Comparison of ENCODE assay signal across 9 mouse cellular contexts in genomic region chrX:95359053-95359452, GRCm38 (mm10).
DNase-seq lines count a peak whose midpoint lies in the region; ATAC-seq and TF ChIP-seq lines count a peak whose summit lies in the region.
"Had no signal": no experiment of that assay in that cellular context is flagged by ENCODE, and none has a peak within 500 bp of the region (broad histone marks: within the 10 kb centered on the region; RNA-seq: fewer than 3 reads in every experiment).

No protein-coding gene starts in this region.

- no peaks in the 10 kb centered on the region for H3K36me3 ChIP-seq in liver, postnatal 0 days (replicated peaks; ENCODE audit: insufficient read depth, low read length)
- no peaks in the 10 kb centered on the region for H3K36me3 ChIP-seq in liver, embryonic 12.5 days
- H3K36me3 ChIP-seq in stomach, postnatal 0 days (ENCODE audit: control insufficient read depth, insufficient read depth, low read length) = no peaks in the 10 kb centered on the region
- H3K36me3 ChIP-seq: limb, embryonic 15.5 days had no signal

- H3K27me3 ChIP-seq in liver, postnatal 0 days (ENCODE audit: insufficient read depth, low read length) = no peaks in the 10 kb centered on the region
- no peaks in the 10 kb centered on the region for H3K27me3 ChIP-seq in liver, embryonic 12.5 days (replicated peaks)
- H3K27me3 ChIP-seq in stomach, postnatal 0 days (ENCODE audit: control insufficient read depth, insufficient read depth, low read length) = no peaks in the 10 kb centered on the region
- H3K27me3 ChIP-seq: limb, embryonic 15.5 days had no signal

- no peaks in the 10 kb centered on the region for H3K4me1 ChIP-seq in liver, postnatal 0 days (ENCODE audit: insufficient read depth)
- H3K4me1 ChIP-seq in liver, embryonic 12.5 days = no peaks in the 10 kb centered on the region
- H3K4me1 ChIP-seq in stomach, postnatal 0 days (replicated peaks; ENCODE audit: control insufficient read depth, insufficient read depth) = no peaks in the 10 kb centered on the region
- H3K4me1 ChIP-seq: limb, embryonic 15.5 days had no signal

- H3K27ac ChIP-seq in liver, postnatal 0 days (ENCODE audit: low read depth) = no peak overlapping the region
- no peak overlapping the region for H3K27ac ChIP-seq in liver, embryonic 12.5 days
- no peak overlapping the region for H3K27ac ChIP-seq in stomach, postnatal 0 days (replicated peaks)
- H3K27ac ChIP-seq: limb, embryonic 15.5 days had no signal

- no peak for ATAC-seq in cerebellum, adult (ENCODE audit: insufficient number of reproducible peaks, low FRiP score, low TSS enrichment)
- no peak for ATAC-seq in liver, postnatal 0 days
- ATAC-seq in liver, embryonic 12.5 days = no peak
- no peak for ATAC-seq in stomach, postnatal 0 days (ENCODE audit: low FRiP score, low TSS enrichment)
- no peak for ATAC-seq in activated CD4-positive, CD25-positive, alpha-beta regulatory T cell, adult 4 months

- peak; percentile 56 for TF ChIP-seq CTCF in liver, postnatal 0 days (IDR thresholded peaks at IDR 0.05; ENCODE audit: low read depth)
- TF ChIP-seq CTCF in stomach, postnatal 0 days (IDR thresholded peaks at IDR 0.05; ENCODE audit: low read depth) = peak; percentile 73

- WGBS in liver, postnatal 0 days (ENCODE audit: insufficient replicate concordance) = 17% methylated on average over 3 of the region's 3 CpGs
- WGBS in liver, embryonic 12.5 days (ENCODE audit: insufficient replicate concordance) = 11% methylated on average over 3 of the region's 3 CpGs
- WGBS in stomach, postnatal 0 days = 19% methylated on average over 3 of the region's 3 CpGs

- TF ChIP-seq EP300 in liver, postnatal 0 days (IDR thresholded peaks at IDR 0.05; ENCODE audit: low read depth) = no peak
- TF ChIP-seq EP300 in stomach, postnatal 0 days (optimal IDR thresholded peaks at IDR 0.05) = no peak

- no peaks in the 10 kb centered on the region for H3K9me3 ChIP-seq in liver, postnatal 0 days (ENCODE audit: low read length)
- no peaks in the 10 kb centered on the region for H3K9me3 ChIP-seq in liver, embryonic 12.5 days (replicated peaks)
- no peaks in the 10 kb centered on the region for H3K9me3 ChIP-seq in stomach, postnatal 0 days (ENCODE audit: control insufficient read depth, low read length)
- H3K9me3 ChIP-seq: limb, embryonic 15.5 days had no signal

- DNase-seq in cerebellum, adult 18-20 months = peak; percentile 18 to 31
- DNase-seq in liver, postnatal 0 days = no peak
- DNase-seq in cerebellum, adult 9-11 months = peak; percentile 3
- DNase-seq in layer of hippocampus, postnatal 14 days (ENCODE audit: low spot score in 2 of 2) = peak; percentile 9 to 36
- no peak for DNase-seq in stomach, postnatal 0 days (ENCODE audit: low spot score)

- no peak overlapping the region for H3K4me2 ChIP-seq in liver, postnatal 0 days (ENCODE audit: low read depth, low read length)
- no peak overlapping the region for H3K4me2 ChIP-seq in liver, embryonic 12.5 days
- no peak overlapping the region for H3K4me2 ChIP-seq in stomach, postnatal 0 days (replicated peaks; ENCODE audit: low read depth)
- H3K4me2 ChIP-seq: limb, embryonic 15.5 days had no signal

- H3K4me3 ChIP-seq in liver, postnatal 0 days (ENCODE audit: low read depth, low read length) = no peak overlapping the region
- H3K4me3 ChIP-seq in liver, embryonic 12.5 days = no peak overlapping the region
- H3K4me3 ChIP-seq in stomach, postnatal 0 days (ENCODE audit: low read depth, low read length) = no peak overlapping the region
- H3K4me3 ChIP-seq: limb, embryonic 15.5 days had no signal

- H3K9ac ChIP-seq in liver, postnatal 0 days (replicated peaks) = no peak overlapping the region
- no peak overlapping the region for H3K9ac ChIP-seq in liver, embryonic 12.5 days
- no peak overlapping the region for H3K9ac ChIP-seq in stomach, postnatal 0 days (ENCODE audit: low read length)
- H3K9ac ChIP-seq: limb, embryonic 15.5 days had no signal

Comparison
In these comparisons a context has a peak if more than half of its experiments do, and no peak if none do; other contexts are left out.
1. DNase-seq: peak in cerebellum, adult 18-20 months (2 of 2), cerebellum, adult 9-11 months (single experiment) and layer of hippocampus, postnatal 14 days (2 of 2); none in liver, postnatal 0 days (single experiment) and stomach, postnatal 0 days (single experiment).